Mouse (Mus musculus): ENCODE measurements around the gene Map4k4. TPM values are rescaled to one million over a fixed set of nuclear protein-coding genes. Genes with fewer than 3 reads are reported as not detected.

Map4k4 gene
- total and polyA plus RNA-seq, 3 experiments, result 0.04 to 0.21 TPM; not detected in 1

DNA sequence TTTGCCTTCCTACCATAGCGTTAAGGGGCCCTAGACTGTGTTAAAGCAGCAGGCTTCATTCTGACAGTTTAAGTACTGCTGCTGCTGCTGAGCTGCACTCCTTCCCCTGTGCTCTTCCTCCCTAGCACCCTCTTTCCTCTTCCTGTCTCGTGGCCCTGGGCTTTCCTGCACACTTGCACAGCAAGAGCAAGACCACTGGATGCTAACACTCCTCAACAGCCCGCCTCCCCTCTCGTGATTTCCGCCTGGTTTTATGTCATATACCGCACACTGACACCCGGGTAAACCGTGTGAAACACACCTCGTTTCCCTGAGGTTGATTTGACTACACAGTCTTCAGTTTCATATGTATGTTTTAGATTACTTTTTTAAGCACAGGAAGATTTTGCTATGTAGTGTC is 86.1 kb downstream of the Map4k4 start:
- DNase-seq (ENCODE audit: low read depth, low spot score), result no peak
- H3K79me2 ChIP-seq (ENCODE audit: control insufficient read depth, insufficient read depth, low read length, poor library complexity), result no peaks in the 10 kb centered on the region
- H3K27me3 ChIP-seq (ENCODE audit: control insufficient read depth in 1 of 2, insufficient read depth in 2 of 2, low read length in 2 of 2), result peaks cover 0 to 1% of the 10 kb centered on the region in 2 experiments; a peak in 1 of 4 replicates
- no peak overlapping the region for H3K27ac ChIP-seq (ENCODE audit: control insufficient read depth, low read depth, low read length)
- no peaks in the 10 kb centered on the region for H3K36me3 ChIP-seq (ENCODE audit: control insufficient read depth in 1 of 2, insufficient read depth in 2 of 2, low read length in 2 of 2)
- no peaks in the 10 kb centered on the region for H3K9me3 ChIP-seq (replicated peaks; ENCODE audit: insufficient read depth, low read length)
- no peak for TF ChIP-seq ELF1 (IDR thresholded peaks at IDR 0.05; ENCODE audit: low read depth, low read length)
- no peak for TF ChIP-seq ETS1 (IDR thresholded peaks at IDR 0.05; ENCODE audit: low read depth, low read length)
- no peak for TF ChIP-seq GATA1 (IDR thresholded peaks at IDR 0.05; ENCODE audit: low read depth, low read length)
- TF ChIP-seq MYC (IDR thresholded peaks at IDR 0.05; ENCODE audit: low read depth, low read length), result no peak
- H3K9ac ChIP-seq (ENCODE audit: control insufficient read depth, low read depth, low read length, poor library complexity, severe bottlenecking), result no peak overlapping the region
- no peak overlapping the region for H3K4me3 ChIP-seq (ENCODE audit: control insufficient read depth in 1 of 2, insufficient read depth in 1 of 2, low read depth in 2 of 2, low read length in 2 of 2)
- no peaks in the 10 kb centered on the region for H3K4me1 ChIP-seq (ENCODE audit: control insufficient read depth in 1 of 2, insufficient read depth in 2 of 2, low read length in 2 of 2)

GRCm38 (mm10) chr1:39988841-39989240 is 88.1 kb downstream of the Map4k4 start:
- H3K27me3 ChIP-seq (ENCODE audit: control insufficient read depth in 1 of 2, insufficient read depth in 2 of 2, low read length in 2 of 2), result peaks cover 0 to 1% of the 10 kb centered on the region in 2 experiments; a peak in 1 of 4 replicates
- no peak for TF ChIP-seq GATA1 (IDR thresholded peaks at IDR 0.05; ENCODE audit: low read depth, low read length)
- TF ChIP-seq MEF2A (IDR thresholded peaks at IDR 0.05; ENCODE audit: extremely low read depth, insufficient replicate concordance, low read depth, low read length, poor library complexity, severe bottlenecking), result no peak
- TF ChIP-seq MAX (IDR thresholded peaks at IDR 0.05; ENCODE audit: low read length), result no peak
- no peak for TF ChIP-seq NELFE (IDR thresholded peaks at IDR 0.05; ENCODE audit: low read depth, low read length)
- TF ChIP-seq MAFK (IDR thresholded peaks at IDR 0.05; ENCODE audit: borderline replicate concordance, low read depth, low read length), result no peak
- no peak for TF ChIP-seq USF1 (IDR thresholded peaks at IDR 0.05; ENCODE audit: low read depth, low read length)
- TF ChIP-seq CHD1 (IDR thresholded peaks at IDR 0.05; ENCODE audit: low read depth, low read length), result no peak
- TF ChIP-seq ETS1 (IDR thresholded peaks at IDR 0.05; ENCODE audit: low read depth, low read length), result no peak
- no peak for TF ChIP-seq MAZ (IDR thresholded peaks at IDR 0.05; ENCODE audit: low read depth, low read length)
- TF ChIP-seq BHLHE40 (IDR thresholded peaks at IDR 0.05; ENCODE audit: borderline replicate concordance, low read depth, low read length), result no peak
- TF ChIP-seq KAT2A (conservative IDR thresholded peaks at IDR 0.05; ENCODE audit: low read depth, low read length), result no peak
- DNase-seq (ENCODE audit: low read depth, low spot score), result no peak
- no peaks in the 10 kb centered on the region for H3K4me1 ChIP-seq (ENCODE audit: control insufficient read depth in 1 of 2, insufficient read depth in 2 of 2, low read length in 2 of 2)
- H3K36me3 ChIP-seq (ENCODE audit: control insufficient read depth in 1 of 2, insufficient read depth in 2 of 2, low read length in 2 of 2), result no peaks in the 10 kb centered on the region
- no peaks in the 10 kb centered on the region for H3K9me3 ChIP-seq (replicated peaks; ENCODE audit: insufficient read depth, low read length)
- no peaks in the 10 kb centered on the region for H3K79me2 ChIP-seq (ENCODE audit: control insufficient read depth, insufficient read depth, low read length, poor library complexity)
- H3K4me3 ChIP-seq (ENCODE audit: control insufficient read depth in 1 of 2, insufficient read depth in 1 of 2, low read depth in 2 of 2, low read length in 2 of 2), result no peak overlapping the region
- no peak overlapping the region for H3K27ac ChIP-seq (ENCODE audit: control insufficient read depth, low read depth, low read length)
- H3K9ac ChIP-seq (ENCODE audit: control insufficient read depth, low read depth, low read length, poor library complexity, severe bottlenecking), result no peak overlapping the region

DNA sequence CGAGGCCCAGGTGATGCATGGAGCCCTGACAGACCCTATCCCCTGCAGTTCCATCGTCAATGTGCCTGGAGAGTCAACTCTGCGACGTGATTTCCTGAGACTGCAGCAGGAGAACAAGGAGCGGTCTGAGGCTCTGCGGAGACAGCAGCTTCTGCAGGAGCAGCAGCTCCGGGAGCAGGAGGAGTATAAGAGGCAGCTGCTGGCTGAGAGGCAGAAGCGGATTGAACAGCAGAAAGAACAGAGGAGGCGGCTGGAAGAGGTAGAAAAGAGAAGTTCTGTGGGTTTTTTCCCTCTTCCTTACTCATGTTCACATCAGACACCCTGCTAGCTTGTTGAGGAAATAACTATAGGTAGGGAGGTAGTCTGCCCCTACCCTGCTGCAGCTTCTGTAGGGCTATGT is 89.3 kb downstream of the Map4k4 start:
- H3K9me3 ChIP-seq (replicated peaks; ENCODE audit: insufficient read depth, low read length), result no peaks in the 10 kb centered on the region
- H3K9ac ChIP-seq (ENCODE audit: control insufficient read depth, low read depth, low read length, poor library complexity, severe bottlenecking), result no peak overlapping the region
- no peak overlapping the region for H3K27ac ChIP-seq (ENCODE audit: control insufficient read depth, low read depth, low read length)
- TF ChIP-seq CTCF (IDR thresholded peaks at IDR 0.05 in 2 of 3, conservative IDR thresholded peaks at IDR 0.05 in 1 of 3; ENCODE audit: control insufficient read depth in 1 of 3, insufficient read depth in 1 of 3, low read depth in 2 of 3, low read length in 3 of 3, poor library complexity in 1 of 3, severe bottlenecking in 1 of 3) (no peak), JUND (IDR thresholded peaks at IDR 0.05; ENCODE audit: low read depth, low read length) (no peak), KAT2A (conservative IDR thresholded peaks at IDR 0.05; ENCODE audit: low read depth, low read length) (no peak), MYC (IDR thresholded peaks at IDR 0.05; ENCODE audit: low read depth, low read length) (no peak), ZNF384 (IDR thresholded peaks at IDR 0.05; ENCODE audit: low read depth, low read length) (no peak)
- H3K36me3 ChIP-seq (ENCODE audit: control insufficient read depth in 1 of 2, insufficient read depth in 2 of 2, low read length in 2 of 2), result no peaks in the 10 kb centered on the region
- no peak for DNase-seq (ENCODE audit: low read depth, low spot score)
- H3K27me3 ChIP-seq (ENCODE audit: control insufficient read depth in 1 of 2, insufficient read depth in 2 of 2, low read length in 2 of 2), result no peaks in the 10 kb centered on the region; a peak in 1 of 4 replicates
- no peak overlapping the region for H3K4me3 ChIP-seq (ENCODE audit: control insufficient read depth in 1 of 2, insufficient read depth in 1 of 2, low read depth in 2 of 2, low read length in 2 of 2)
- no peaks in the 10 kb centered on the region for H3K4me1 ChIP-seq (ENCODE audit: control insufficient read depth in 1 of 2, insufficient read depth in 2 of 2, low read length in 2 of 2)
- no peaks in the 10 kb centered on the region for H3K79me2 ChIP-seq (ENCODE audit: control insufficient read depth, insufficient read depth, low read length, poor library complexity)

Measured in MEL (cell line).